Mouse (Mus musculus): ENCODE data around the gene Reg4. TPM values are rescaled to one million over a fixed set of nuclear protein-coding genes. Genes with fewer than 3 reads are reported as not detected.

The Reg4 gene
- not detected in 2 replicates for polyA plus RNA-seq (2012; rRNA removed; ENCODE audit: low replicate concordance)

GRCm38 (mm10) chr3:98221856-98222255, at the start of gene Reg4:
Reg4 (plus strand) TSS chr3:98222156.

GRCm38 (mm10) chr3:98280204-98280932, 58.4 kb downstream of the Reg4 start, which contains the start of gene Hmgcs2:
Hmgcs2 (plus strand) TSS chr3:98280435.

Other genes starting within 250 kb of the Reg4 start
- gene Notch2, start 208.6 kb upstream of the Reg4 start, polyA plus RNA-seq (2012; rRNA removed; ENCODE audit: low replicate concordance) = 24.7 and 51.1 TPM in 2 replicates
- not detected in 2 replicates for gene Adam30, start 61.5 kb upstream of the Reg4 start, polyA plus RNA-seq (2012; rRNA removed; ENCODE audit: low replicate concordance)
- gene Hmgcs2, start 58.3 kb downstream of the Reg4 start, polyA plus RNA-seq (2012; rRNA removed; ENCODE audit: low replicate concordance) = 8.4 and 27.1 TPM in 2 replicates
- 150 and 590 TPM in 2 replicates for gene Phgdh, start 117.8 kb downstream of the Reg4 start, polyA plus RNA-seq (2012; rRNA removed; ENCODE audit: low replicate concordance)
- gene Zfp697, start 160.3 kb downstream of the Reg4 start, polyA plus RNA-seq (2012; rRNA removed; ENCODE audit: low replicate concordance) = 5.8 and 5.9 TPM in 2 replicates
- not detected in 2 replicates for gene Gm4450, start 235.0 kb downstream of the Reg4 start, polyA plus RNA-seq (2012; rRNA removed; ENCODE audit: low replicate concordance)